Mouse (Mus musculus): ENCODE measurements at regions not wholly inside any gene's neighbourhood (a gene's known extent, or its start where the extent isn't known, plus 50 kb on each side); places are given as distances from the start of the nearest gene placed in this dataset.

DNA sequence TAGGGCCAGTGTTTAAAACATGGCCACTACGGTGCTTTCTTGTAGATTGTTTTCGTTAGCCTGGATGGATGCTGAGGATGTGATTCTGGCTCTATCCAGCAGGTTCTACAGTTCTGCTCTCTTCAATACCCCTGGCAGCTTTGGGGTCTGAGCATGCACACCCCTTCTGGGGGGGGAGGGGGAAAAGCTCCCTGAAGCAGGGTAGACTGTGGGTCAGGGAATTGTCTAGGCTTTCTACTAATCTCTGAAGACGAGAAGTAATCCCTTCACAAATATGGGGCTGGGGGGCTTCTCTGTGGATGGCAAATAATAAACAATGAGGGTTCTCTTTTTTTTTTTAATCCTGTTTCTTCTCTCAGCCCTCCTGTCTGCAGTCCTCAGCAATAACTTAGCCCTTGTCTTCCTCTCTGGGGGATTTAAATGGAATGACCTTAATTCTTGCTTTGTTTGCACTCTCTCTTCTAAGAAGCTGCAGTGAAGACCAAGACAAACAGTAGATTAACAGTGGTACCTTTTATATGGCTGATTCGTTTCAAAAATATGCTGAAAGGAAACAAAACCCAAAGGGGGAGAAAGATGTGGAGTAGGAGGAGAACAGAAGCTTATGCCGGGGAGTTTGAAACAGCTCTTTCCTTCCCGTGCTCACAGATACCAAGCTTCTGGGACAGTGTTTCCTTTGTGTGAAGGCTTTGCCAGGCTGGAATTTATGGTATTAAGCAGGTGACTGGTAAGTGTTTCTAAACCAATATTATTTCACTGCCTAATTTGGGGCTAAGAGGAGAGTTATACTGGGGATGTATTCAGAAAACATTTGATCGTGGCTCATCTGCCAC, 92.9 kb downstream of the Mbip start:
- in situ Hi-C loops (cut with MboI; ENCODE audit: low pct_ligation_motif_present, low pct_unique_long_range_greater_than_20kb, low sequenced_read_pairs) (no loop called here), dilution Hi-C loops (cut with MboI; ENCODE audit: extremely low pct_ligation_motif_present, extremely low pct_unique_long_range_greater_than_20kb, low sequenced_read_pairs) (no loop called here)
- no peak overlapping the region for H3K27ac ChIP-seq (ENCODE audit: insufficient read depth, low read depth)
- no peak for TF ChIP-seq BHLHE40 (IDR thresholded peaks at IDR 0.05; ENCODE audit: low read depth, low read length)
- no peak for TF ChIP-seq RAD21 (IDR thresholded peaks at IDR 0.05; ENCODE audit: low read depth, low read length)
- TF ChIP-seq CHD1 (IDR thresholded peaks at IDR 0.05; ENCODE audit: low read depth, low read length), result no peak
- TF ChIP-seq UBTF (IDR thresholded peaks at IDR 0.05; ENCODE audit: low read depth, low read length), result no peak
- no peak for TF ChIP-seq E2F4 (IDR thresholded peaks at IDR 0.05; ENCODE audit: insufficient replicate concordance, low read depth, low read length)
- no peak for TF ChIP-seq KAT2A (IDR thresholded peaks at IDR 0.05; ENCODE audit: insufficient replicate concordance, low read length)
- DNase-seq (ENCODE audit: extremely low read depth), result no peak
- H3K4me2 ChIP-seq (ENCODE audit: insufficient read depth, low read depth, poor library complexity, severe bottlenecking), result no peak overlapping the region
- H3K4me3 ChIP-seq (replicated peaks in 1 of 3; ENCODE audit: low read depth in 2 of 3, low read length in 2 of 3, poor library complexity in 1 of 3), result no peak overlapping the region
- H3K36me3 ChIP-seq (replicated peaks in 1 of 2; ENCODE audit: control insufficient read depth in 1 of 2, insufficient read depth in 1 of 2, low read length in 1 of 2), result no peaks in the 10 kb centered on the region
- H3K4me1 ChIP-seq (ENCODE audit: control insufficient read depth in 1 of 2, insufficient read depth in 2 of 2), result peaks cover 8 to 17% of the 10 kb centered on the region in 2 experiments
- H3K9ac ChIP-seq (ENCODE audit: insufficient read depth, low read depth), result no peak overlapping the region
- H3K9me3 ChIP-seq (replicated peaks; ENCODE audit: low read length), result no peaks in the 10 kb centered on the region
- H3K79me2 ChIP-seq (replicated peaks; ENCODE audit: control insufficient read depth, extremely low read depth, insufficient read depth, poor library complexity, severe bottlenecking), result no peaks in the 10 kb centered on the region
- H3K27me3 ChIP-seq (replicated peaks), result no peaks in the 10 kb centered on the region

DNA sequence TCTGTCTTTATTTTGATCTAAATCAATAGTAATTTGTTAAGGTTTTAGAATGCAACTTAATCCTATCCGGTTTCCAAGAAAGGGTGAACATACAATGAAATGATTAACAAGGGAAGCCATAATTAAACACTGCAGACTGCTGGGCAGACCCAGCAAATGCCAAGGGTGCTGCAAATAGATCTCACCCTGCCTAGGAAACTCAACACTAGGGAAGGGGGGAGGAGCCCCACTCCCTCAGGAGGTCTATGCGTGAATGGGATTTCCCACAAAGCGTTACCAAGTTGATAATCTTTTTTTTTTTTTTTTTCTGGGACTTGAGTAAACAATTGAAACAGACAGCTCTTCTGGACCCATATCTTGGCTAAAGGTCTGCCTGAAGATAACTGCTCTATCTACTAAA, 95.4 kb downstream of the Mbip start:
- H3K9me3 ChIP-seq (replicated peaks; ENCODE audit: low read length), result no peaks in the 10 kb centered on the region
- in situ Hi-C loops (cut with MboI; ENCODE audit: low pct_ligation_motif_present, low pct_unique_long_range_greater_than_20kb, low sequenced_read_pairs), result no loop called here
- H3K4me2 ChIP-seq (ENCODE audit: insufficient read depth, low read depth, poor library complexity, severe bottlenecking), result no peak overlapping the region
- H3K27me3 ChIP-seq (replicated peaks), result no peaks in the 10 kb centered on the region
- H3K79me2 ChIP-seq (replicated peaks; ENCODE audit: control insufficient read depth, extremely low read depth, insufficient read depth, poor library complexity, severe bottlenecking), result no peaks in the 10 kb centered on the region
- dilution Hi-C loops (cut with MboI; ENCODE audit: extremely low pct_ligation_motif_present, extremely low pct_unique_long_range_greater_than_20kb, low sequenced_read_pairs), result no loop called here
- no peak overlapping the region for H3K9ac ChIP-seq (ENCODE audit: insufficient read depth, low read depth)
- H3K4me1 ChIP-seq (ENCODE audit: control insufficient read depth in 1 of 2, insufficient read depth in 2 of 2), result peaks cover 10 to 14% of the 10 kb centered on the region in 2 experiments; a peak in 3 of 4 replicates
- no peak for DNase-seq (ENCODE audit: extremely low read depth)
- no peaks in the 10 kb centered on the region for H3K36me3 ChIP-seq (replicated peaks in 1 of 2; ENCODE audit: control insufficient read depth in 1 of 2, insufficient read depth in 1 of 2, low read length in 1 of 2)
- no peak overlapping the region for H3K27ac ChIP-seq (ENCODE audit: insufficient read depth, low read depth)
- TF ChIP-seq RAD21 (IDR thresholded peaks at IDR 0.05; ENCODE audit: low read depth, low read length) (no peak), ZNF384 (IDR thresholded peaks at IDR 0.05; ENCODE audit: low read depth, low read length) (peak; percentile 22; the same call in 1 of the 2 replicates), KAT2A (IDR thresholded peaks at IDR 0.05; ENCODE audit: insufficient replicate concordance, low read length) (no peak)
- H3K4me3 ChIP-seq (replicated peaks in 1 of 3; ENCODE audit: low read depth in 2 of 3, low read length in 2 of 3, poor library complexity in 1 of 3), result no peak overlapping the region

DNA sequence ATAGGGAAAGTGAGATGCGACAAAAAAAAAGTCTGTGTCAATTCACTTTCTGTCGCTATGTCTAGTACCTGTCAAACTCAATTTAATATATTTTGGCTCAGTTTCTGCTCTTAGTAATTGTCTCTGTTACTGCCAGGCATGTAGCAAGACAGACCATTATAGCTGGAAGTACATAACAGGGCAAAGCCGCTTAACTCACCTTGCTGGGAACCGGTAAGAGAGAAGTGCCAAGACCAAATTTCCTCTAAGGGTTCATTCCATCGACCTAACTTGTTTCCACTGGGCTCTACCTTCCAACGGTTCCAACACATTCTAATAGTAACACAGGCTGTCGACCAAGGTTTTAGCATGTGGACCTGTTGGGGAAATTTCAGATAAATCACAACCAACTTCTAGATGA, 99.3 kb downstream of the Mbip start:
- dilution Hi-C loops (cut with MboI; ENCODE audit: extremely low pct_ligation_motif_present, extremely low pct_unique_long_range_greater_than_20kb, low sequenced_read_pairs), result no loop called here
- no peak for DNase-seq (ENCODE audit: extremely low read depth)

More for the DNA sequence above, 99.3 kb downstream of the Mbip start:
- peaks cover 7 to 21% of the 10 kb centered on the region in 2 experiments; a peak in 3 of 4 replicates for H3K4me1 ChIP-seq (ENCODE audit: control insufficient read depth in 1 of 2, insufficient read depth in 2 of 2)
- TF ChIP-seq NELFE (IDR thresholded peaks at IDR 0.05; ENCODE audit: low read depth, low read length), result no peak
- no peak for TF ChIP-seq EP300 (IDR thresholded peaks at IDR 0.05; ENCODE audit: low read length)
- TF ChIP-seq RAD21 (IDR thresholded peaks at IDR 0.05; ENCODE audit: low read depth, low read length), result no peak
- TF ChIP-seq ETS1 (conservative IDR thresholded peaks at IDR 0.05; ENCODE audit: low read depth, low read length), result no peak
- no peak for TF ChIP-seq KAT2A (IDR thresholded peaks at IDR 0.05; ENCODE audit: insufficient replicate concordance, low read length)
- TF ChIP-seq ZC3H11A (IDR thresholded peaks at IDR 0.05; ENCODE audit: low read depth, low read length), result no peak
- no peak for TF ChIP-seq ZKSCAN1 (IDR thresholded peaks at IDR 0.05; ENCODE audit: borderline replicate concordance, low read depth, low read length)
- no peaks in the 10 kb centered on the region for H3K36me3 ChIP-seq (replicated peaks in 1 of 2; ENCODE audit: control insufficient read depth in 1 of 2, insufficient read depth in 1 of 2, low read length in 1 of 2)
- H3K4me3 ChIP-seq (replicated peaks in 1 of 3; ENCODE audit: low read depth in 2 of 3, low read length in 2 of 3, poor library complexity in 1 of 3), result no peak overlapping the region
- in situ Hi-C loops (cut with MboI; ENCODE audit: low pct_ligation_motif_present, low pct_unique_long_range_greater_than_20kb, low sequenced_read_pairs), result loop anchor here (10.0 kb wide), 1 partner anchor 278 kb away; no protein-coding TSS in a partner anchor
- no peaks in the 10 kb centered on the region for H3K79me2 ChIP-seq (replicated peaks; ENCODE audit: control insufficient read depth, extremely low read depth, insufficient read depth, poor library complexity, severe bottlenecking)
- H3K9ac ChIP-seq (ENCODE audit: insufficient read depth, low read depth), result no peak overlapping the region; the same call in 1 of the 2 replicates
- no peak overlapping the region for H3K4me2 ChIP-seq (ENCODE audit: insufficient read depth, low read depth, poor library complexity, severe bottlenecking)
- H3K27ac ChIP-seq (ENCODE audit: insufficient read depth, low read depth), result no peak overlapping the region
- H3K27me3 ChIP-seq (replicated peaks), result no peaks in the 10 kb centered on the region
- no peaks in the 10 kb centered on the region for H3K9me3 ChIP-seq (replicated peaks; ENCODE audit: low read length)

Data from CH12.LX (cell line).